Mouse (Mus musculus): ENCODE measurements around the gene Bcl2l12.
A peak's percentile ranks its signal among the peaks of the same experiment; 100 is the strongest.

Bcl2l12 gene

DNA sequence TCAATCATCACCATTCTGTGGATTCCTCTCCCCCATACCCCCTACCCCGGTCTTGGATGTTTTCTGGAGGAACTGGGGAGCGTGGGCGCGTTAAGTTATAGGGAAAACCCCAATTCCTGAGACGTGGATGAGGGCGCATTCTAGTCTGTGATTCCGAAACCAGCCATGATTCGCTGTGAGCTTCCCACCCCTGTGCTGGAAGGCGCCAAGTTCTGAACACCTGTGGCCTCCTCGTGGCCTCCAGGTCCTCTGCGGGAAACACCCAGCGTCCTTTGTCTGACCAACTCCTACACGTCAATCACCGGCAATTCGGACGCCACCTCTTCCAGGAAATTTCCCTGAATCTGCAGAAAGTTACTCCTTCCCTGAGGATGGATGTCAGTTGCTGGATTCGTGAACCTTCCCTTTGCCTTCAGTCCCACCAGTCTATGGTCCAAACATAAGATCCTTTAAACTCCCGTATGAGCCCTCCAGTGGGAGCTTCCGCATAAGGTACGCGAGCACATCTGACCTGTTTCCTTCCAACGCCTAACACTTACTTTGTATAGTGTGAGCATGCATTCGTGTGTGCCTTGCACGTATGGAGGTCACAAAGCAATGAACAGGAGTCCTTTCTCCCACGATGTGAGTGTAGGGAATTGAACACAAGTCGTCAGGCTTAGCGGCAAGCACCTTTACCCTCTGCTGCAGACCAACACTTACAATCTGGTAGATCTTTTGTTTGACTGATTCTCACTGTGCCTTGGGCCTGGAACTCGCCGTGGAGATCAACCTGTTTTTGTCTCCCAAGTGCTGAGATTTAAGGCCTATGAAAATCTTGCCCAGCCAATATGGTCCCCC, 11.4 kb downstream of the Bcl2l12 start:
- no peak for DNase-seq (ENCODE audit: low spot score)

DNA sequence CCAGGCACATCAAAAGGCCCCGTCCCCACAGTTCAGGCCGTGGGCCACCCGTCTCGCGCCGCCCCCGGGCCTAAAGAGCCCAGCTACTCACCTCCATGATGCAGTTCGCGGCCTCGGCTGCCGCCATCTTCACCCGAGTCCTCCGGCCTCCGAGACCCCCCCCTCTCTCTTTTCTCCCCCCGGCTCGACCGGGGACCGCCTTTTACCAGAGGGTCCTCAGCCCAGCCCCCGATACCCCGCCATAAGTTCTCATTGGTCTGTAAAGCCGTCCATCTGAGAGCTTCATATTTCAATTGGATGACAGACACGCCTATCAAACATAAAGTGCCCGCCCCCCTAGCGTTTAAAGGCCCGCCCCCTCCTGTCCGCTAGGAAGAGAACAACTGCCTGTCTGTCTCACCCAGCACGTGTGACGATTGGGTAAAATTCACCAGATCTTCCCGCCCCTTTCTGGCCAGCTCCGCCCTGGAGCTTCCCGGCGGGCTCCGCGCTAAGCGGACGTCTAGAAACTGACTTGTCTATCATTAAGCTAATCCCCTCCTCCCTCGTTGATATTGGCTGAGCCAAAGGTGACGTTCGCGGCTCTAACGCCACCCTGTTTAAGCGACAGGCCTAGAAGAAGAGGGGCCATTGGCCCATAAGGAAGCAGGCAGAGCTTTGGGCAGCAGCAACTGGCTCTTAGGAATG, 12.2 kb downstream of the Bcl2l12 start, which contains the start of gene Prmt1:
Prmt1 (minus strand) TSS at position 377 of the 687 bp plus-strand sequence.
- DNase-seq (ENCODE audit: low spot score): peak; percentile 98

- peak; percentile 47 for DNase-seq (ENCODE audit: low spot score)
Measured at GRCm38 (mm10) chr7:44985595-44986191, 12.8 kb downstream of the Bcl2l12 start.

DNA sequence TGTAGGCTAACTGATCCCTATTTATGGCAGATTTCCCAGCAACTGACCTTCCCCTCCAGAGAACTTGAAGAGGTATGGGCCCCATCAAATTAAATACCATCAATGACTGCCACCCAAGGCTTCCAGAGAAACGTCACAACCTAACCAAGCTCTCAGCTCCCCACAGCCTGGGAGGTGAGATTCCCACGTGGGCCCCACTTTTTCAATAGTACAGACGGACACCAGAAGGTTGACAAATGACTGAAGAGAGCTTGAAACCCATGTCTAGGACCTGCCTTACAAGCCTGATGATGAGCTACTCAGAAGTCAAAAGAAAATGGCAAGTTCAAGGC, 13.7 kb downstream of the Bcl2l12 start:
- DNase-seq (ENCODE audit: low spot score): no peak

- DNase-seq (ENCODE audit: low spot score): no peak
Measured at GRCm38 (mm10) chr7:44983944-44984832, 14.3 kb downstream of the Bcl2l12 start.

DNA sequence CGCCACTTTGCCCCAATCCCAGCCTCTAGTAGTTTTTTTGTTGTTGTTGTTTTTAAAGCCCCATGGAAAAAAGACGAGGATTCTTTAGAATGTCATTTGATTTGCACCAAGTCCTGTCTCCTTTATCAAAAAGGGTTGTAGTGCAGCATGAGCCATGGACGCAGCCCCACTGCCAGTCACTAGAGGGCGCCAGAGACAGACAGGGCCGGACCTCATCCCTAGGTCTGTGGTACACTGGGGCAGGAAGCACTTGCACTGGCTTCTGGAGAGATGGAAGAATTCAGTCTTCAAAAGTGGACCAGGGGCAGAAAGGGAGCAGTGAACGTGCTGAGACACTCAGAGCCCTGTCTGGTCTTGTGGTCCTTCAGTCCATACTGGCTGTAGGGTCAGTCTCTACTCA, 15.4 kb downstream of the Bcl2l12 start:
- peak; percentile 82 for DNase-seq (ENCODE audit: low spot score)

GRCm38 (mm10) chr7:44981539-44981938, 17.0 kb downstream of the Bcl2l12 start:
- no peak for DNase-seq (ENCODE audit: low spot score)

GRCm38 (mm10) chr7:44978300-44978699, 20.2 kb downstream of the Bcl2l12 start:
- DNase-seq (ENCODE audit: low spot score): no peak

- DNase-seq (ENCODE audit: low spot score): no peak
Measured at GRCm38 (mm10) chr7:44975117-44975419, 23.4 kb downstream of the Bcl2l12 start.

DNA sequence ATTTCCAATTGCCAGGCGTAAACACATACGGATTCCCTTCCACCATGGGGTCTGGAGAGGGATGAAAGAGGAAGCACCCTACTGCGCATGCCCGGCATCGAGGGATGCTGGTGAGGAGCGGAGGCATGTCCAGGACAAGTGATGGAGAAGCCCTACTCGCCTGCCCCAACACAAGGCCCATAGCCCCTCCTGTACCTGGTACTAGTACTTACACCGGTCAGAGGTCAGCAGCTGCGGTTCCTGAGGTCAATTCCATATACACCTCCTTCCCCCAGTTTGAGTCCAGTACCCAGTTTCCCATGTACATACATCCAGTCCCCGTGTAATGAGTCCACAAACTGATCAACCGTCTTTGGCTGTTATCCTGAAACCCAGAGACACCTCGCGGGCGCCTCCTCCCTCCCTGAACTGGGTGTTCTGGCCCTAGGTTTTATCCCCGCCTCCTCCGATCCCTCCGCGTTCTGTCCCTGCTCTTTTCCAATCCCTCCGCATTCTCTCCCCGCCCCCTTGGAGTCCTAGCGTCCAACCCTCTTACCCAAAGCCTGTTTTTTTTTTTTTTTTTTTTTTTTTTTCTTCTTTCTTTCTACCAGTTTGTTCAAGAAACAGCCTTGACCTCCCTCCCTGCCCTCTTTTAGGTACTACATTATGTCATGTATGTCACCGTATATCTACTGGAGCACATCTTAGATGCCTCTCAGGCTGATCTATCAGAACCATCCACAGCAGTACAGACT, 24.0 kb downstream of the Bcl2l12 start, which contains the start of gene Cpt1c:
Cpt1c (minus strand) TSS at position 469 of the 734 bp plus-strand sequence.
- DNase-seq (ENCODE audit: low spot score): peak; percentile 65

- no peak for DNase-seq (ENCODE audit: low spot score)
Measured at GRCm38 (mm10) chr7:44973415-44974130, 24.9 kb downstream of the Bcl2l12 start.

DNA sequence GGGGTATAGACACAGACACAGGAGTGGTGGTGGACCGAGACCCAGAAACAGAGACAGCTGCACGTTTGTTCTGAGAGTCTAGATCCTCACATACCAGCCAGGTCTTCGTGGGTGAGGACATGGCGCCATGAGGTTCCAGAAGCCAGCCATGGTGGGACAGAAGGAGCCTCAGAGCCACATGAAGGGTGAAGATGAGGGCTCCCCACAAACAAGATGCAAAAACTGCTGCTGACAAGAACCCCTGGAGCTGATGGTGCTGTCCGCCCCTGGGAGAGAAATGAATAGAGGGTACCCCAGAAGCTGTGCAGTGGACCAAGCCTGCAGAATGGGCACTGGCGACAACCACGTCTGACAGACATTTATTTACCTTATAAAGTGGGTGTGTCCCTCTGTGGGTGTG, 27.4 kb downstream of the Bcl2l12 start:
- DNase-seq (ENCODE audit: low spot score): no peak

DNA sequence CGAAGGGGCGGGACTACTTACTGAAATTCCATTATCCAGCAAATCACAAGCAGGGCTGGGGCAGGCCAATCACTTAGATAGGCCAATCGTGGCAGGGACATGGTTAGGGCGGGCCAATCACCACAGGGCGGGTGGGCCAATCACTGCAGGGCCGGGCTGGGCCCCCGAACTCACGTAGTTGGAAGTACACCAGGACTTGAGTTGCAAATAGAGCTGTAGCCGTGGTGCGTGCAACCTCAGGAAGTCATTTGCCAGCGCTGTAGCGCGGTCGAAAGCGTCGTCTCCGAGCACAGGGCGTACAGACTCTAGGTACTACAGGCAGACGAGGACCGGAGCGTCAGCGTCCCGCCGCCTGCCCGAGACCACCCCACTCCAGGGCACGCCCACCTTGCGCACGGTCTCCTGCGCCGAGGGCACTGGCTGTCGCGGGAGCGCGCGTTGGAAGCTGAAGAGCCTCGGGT, 28.3 kb downstream of the Bcl2l12 start:
- no peak for DNase-seq (ENCODE audit: low spot score)

DNA sequence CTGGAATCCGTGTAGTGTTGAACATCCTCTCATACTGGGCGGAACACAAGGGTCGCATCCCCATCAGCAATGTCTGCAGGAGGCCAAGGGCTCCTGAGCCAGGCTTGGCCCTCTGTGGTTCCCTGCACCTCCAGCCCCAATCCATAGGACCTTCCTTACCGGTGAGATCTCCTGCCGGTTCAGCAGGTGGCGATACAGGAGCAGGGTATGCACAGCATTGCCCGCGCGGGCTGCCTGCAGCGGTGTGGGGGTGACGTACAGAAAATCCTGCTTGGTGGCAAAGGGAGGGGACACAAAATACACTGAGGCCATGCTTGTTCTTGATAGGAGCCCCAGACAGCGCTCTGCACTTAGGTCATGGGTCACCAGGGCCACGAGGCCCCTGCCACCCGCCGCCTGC, 31.9 kb downstream of the Bcl2l12 start:
- no peak for DNase-seq (ENCODE audit: low spot score)

DNA sequence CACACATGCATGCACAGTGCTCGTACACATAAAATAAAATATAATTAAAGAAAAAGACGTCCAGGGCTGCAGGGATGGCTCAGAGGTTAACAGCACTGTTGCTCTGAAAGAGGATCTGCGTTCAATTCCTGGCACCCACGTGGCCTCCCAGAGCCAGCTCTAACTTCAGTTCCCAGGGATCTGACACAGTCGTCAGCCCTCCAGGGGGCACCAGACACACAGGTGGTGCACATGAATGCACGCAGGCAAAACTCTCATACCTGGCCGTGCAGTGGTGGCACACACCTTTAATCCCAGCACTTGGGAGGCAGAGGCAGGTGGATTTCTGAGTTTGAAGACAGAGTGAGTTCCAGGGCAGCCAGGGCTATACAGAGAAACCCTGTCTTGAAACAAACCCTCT, 32.5 kb downstream of the Bcl2l12 start:
- DNase-seq (ENCODE audit: low spot score): no peak

GRCm38 (mm10) chr7:44964990-44965389, 33.5 kb downstream of the Bcl2l12 start:
- DNase-seq (ENCODE audit: low spot score): no peak

- no peak for DNase-seq (ENCODE audit: low spot score)
Measured at GRCm38 (mm10) chr7:44962831-44963230, 35.7 kb downstream of the Bcl2l12 start.

- no peak for DNase-seq (ENCODE audit: low spot score)
Measured at GRCm38 (mm10) chr7:44962337-44962736, 36.2 kb downstream of the Bcl2l12 start.

- DNase-seq (ENCODE audit: low spot score): no peak
Measured at GRCm38 (mm10) chr7:44960512-44960910, 38.0 kb downstream of the Bcl2l12 start.

DNA sequence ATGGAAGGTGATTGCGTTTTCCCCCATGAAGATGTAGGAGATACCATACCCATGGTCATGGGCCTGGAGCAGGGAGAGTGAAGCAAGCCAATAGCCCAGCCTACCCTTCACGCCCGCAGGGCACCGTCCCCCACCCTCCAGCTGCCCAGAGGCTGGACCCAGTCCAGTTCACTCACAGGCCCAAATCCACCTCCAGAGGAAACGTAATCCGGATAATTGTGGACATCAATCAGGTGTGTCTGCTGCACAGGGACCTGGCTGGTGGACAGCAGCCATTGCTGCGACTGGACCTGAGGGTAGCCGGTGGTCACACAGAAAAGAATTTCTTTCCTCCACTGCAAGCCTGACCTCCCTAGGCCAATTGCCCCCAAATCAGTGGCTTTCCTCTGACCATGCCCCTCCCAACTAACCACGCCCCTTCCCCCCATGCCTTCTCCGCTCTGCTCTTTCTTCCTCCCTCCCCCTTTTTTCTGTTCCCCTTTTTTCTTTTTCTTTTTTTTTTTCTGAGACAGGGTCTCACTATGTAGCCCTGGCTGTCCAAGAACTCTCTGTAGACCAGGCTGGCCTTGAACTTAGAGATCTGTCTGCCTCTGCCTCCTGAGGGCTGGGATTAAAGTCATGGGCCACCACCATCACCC, 38.5 kb downstream of the Bcl2l12 start:
- DNase-seq (ENCODE audit: low spot score): no peak

Data from adipocyte (in vitro differentiated cells).